Mouse (Mus musculus) liver, adult 2 months (tissue): ENCODE measurements around the gene Il15ra.

ENCODE experiments used
- CTCF ChIP-seq: fragments of 200-500 bp; IDR thresholded peaks from 2 replicates; pipeline ENCODE4 v1.5.1; 2011; ENCODE audit warnings: low read depth, low read length, control low read depth
- POLR2A ChIP-seq: fragments of 200-500 bp; IDR thresholded peaks from 2 replicates; pipeline ENCODE4 v1.6.1; 2011; ENCODE audit warnings: low read length, control low read depth; ENCODE audit not compliant: insufficient read depth; ENCODE audit errors: extremely low read depth

- TF ChIP-seq CTCF (peak; percentile 29; the same call in 1 of the 2 replicates), POLR2A (no peak)
Observed at GRCm38 (mm10) chr2:11664367-11664766, 40.7 kb upstream of the Il15ra start.
